8 mouse cellular contexts compared by ENCODE assay signal in the genomic region with DNA sequence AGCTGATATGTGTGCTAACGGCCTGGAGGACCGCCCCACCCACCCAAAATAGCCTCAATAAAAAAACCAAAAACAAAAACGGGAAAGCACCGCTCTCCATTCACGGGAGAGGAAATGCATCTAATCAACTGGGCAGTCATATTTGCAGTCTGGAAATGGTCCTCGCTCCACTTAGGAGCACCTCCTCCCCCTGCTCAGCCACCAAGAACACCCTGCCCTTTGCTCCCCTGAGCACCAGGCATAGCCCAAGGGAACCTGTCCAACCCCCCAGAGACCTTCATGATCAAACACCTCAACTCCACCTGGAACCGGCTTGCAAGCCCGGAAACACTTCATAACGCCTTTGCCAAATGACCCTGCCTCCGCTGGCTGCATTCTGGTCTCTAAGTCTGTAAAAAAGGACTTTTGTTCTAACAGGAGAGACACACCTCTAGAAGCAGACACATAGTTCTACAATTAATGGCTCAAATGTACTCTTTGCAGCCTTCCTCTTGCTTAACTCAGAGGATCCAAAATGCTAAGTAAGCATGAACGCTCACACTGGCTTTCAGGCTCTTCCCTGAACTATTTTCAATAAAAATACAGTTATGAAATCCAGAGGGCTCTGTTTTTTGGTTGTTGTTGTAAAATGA. TPM values are rescaled to one million over a fixed set of nuclear protein-coding genes. Genes with fewer than 3 reads are reported as not detected.
DNase-seq lines count a peak whose midpoint lies in the region; ATAC-seq and TF ChIP-seq lines count a peak whose summit lies in the region.

No protein-coding gene starts in this region.

- H3K4me2 ChIP-seq in embryonic facial prominence, embryonic 15.5 days (replicated peaks), result peak overlapping the region; percentile 87
- peak overlapping the region; percentile 65 for H3K4me2 ChIP-seq in hindbrain, embryonic 15.5 days
- H3K4me2 ChIP-seq in liver, embryonic 12.5 days, result peak overlapping the region; percentile 82

- no peaks in the 10 kb centered on the region for H3K27me3 ChIP-seq in embryonic facial prominence, embryonic 15.5 days
- H3K27me3 ChIP-seq in hindbrain, embryonic 15.5 days, result no peaks in the 10 kb centered on the region
- H3K27me3 ChIP-seq in liver, embryonic 12.5 days (replicated peaks), result 0 out of 2 replicates have a peak, but pooled peaks cover 4% of the 10 kb centered on the region

- no peak overlapping the region for H3K9ac ChIP-seq in embryonic facial prominence, embryonic 15.5 days
- H3K9ac ChIP-seq in hindbrain, embryonic 15.5 days, result no peak overlapping the region; the same call in 1 of the 2 replicates
- H3K9ac ChIP-seq in liver, embryonic 12.5 days, result peak overlapping the region; percentile 19; the same call in 1 of the 2 replicates

- H3K27ac ChIP-seq in embryonic facial prominence, embryonic 15.5 days (replicated peaks), result peak overlapping the region; percentile 71
- 0 out of 2 replicates have a peak overlapping the region, but pooled peaks have one; percentile 27 for H3K27ac ChIP-seq in hindbrain, embryonic 15.5 days (replicated peaks)
- peak overlapping the region; percentile 73 for H3K27ac ChIP-seq in liver, embryonic 12.5 days

- DNase-seq in lung, adult 2 months, result peak; percentile 20
- DNase-seq in lung, postnatal 10 days, result no peak
- peak; percentile 44 for DNase-seq in thymus, postnatal 25 days
- no peak for DNase-seq in ovary, postnatal 14 days (ENCODE audit: low spot score)
- no peak for DNase-seq in right cerebral cortex, adult 18-20 months

- no peak for ATAC-seq in embryonic facial prominence, embryonic 15.5 days (ENCODE audit: insufficient number of reproducible peaks, low FRiP score, low TSS enrichment, low read depth)
- ATAC-seq in hindbrain, embryonic 15.5 days (ENCODE audit: low FRiP score, low read depth), result no peak
- ATAC-seq in liver, embryonic 12.5 days, result no peak

- TF ChIP-seq POLR2A in lung, adult 2 months (IDR thresholded peaks at IDR 0.05; ENCODE audit: borderline replicate concordance, extremely low read depth, low read depth, low read length), result no peak

- H3K4me3 ChIP-seq in lung, adult 2 months (replicated peaks; ENCODE audit: extremely low read depth, low read depth, low read length), result no peak overlapping the region
- H3K4me3 ChIP-seq in embryonic facial prominence, embryonic 15.5 days (replicated peaks), result peak overlapping the region; percentile 87
- H3K4me3 ChIP-seq in hindbrain, embryonic 15.5 days, result peak overlapping the region; percentile 91
- H3K4me3 ChIP-seq in liver, embryonic 12.5 days, result peak overlapping the region; percentile 9; the same call in 1 of the 2 replicates

- H3K9me3 ChIP-seq in embryonic facial prominence, embryonic 15.5 days (replicated peaks), result no peaks in the 10 kb centered on the region
- no peaks in the 10 kb centered on the region for H3K9me3 ChIP-seq in hindbrain, embryonic 15.5 days
- no peaks in the 10 kb centered on the region for H3K9me3 ChIP-seq in liver, embryonic 12.5 days (replicated peaks)

- peaks cover 8% of the 10 kb centered on the region for H3K4me1 ChIP-seq in lung, adult 2 months (ENCODE audit: control insufficient read depth, insufficient read depth, low read length)
- peaks cover 33% of the 10 kb centered on the region for H3K4me1 ChIP-seq in embryonic facial prominence, embryonic 15.5 days
- H3K4me1 ChIP-seq in hindbrain, embryonic 15.5 days (replicated peaks), result peaks cover 30% of the 10 kb centered on the region
- H3K4me1 ChIP-seq in liver, embryonic 12.5 days, result peaks cover 55% of the 10 kb centered on the region

- H3K36me3 ChIP-seq in embryonic facial prominence, embryonic 15.5 days, result no peaks in the 10 kb centered on the region
- H3K36me3 ChIP-seq in hindbrain, embryonic 15.5 days, result no peaks in the 10 kb centered on the region
- H3K36me3 ChIP-seq in liver, embryonic 12.5 days, result peaks cover 4% of the 10 kb centered on the region

- WGBS in lung, adult 2 months, result 15% methylated on average over 11 of the region's 11 CpGs
- WGBS in embryonic facial prominence, embryonic 15.5 days, result 27% methylated on average over 11 of the region's 11 CpGs
- 59% methylated on average over 11 of the region's 11 CpGs for WGBS in hindbrain, embryonic 15.5 days
- WGBS in liver, embryonic 12.5 days (ENCODE audit: insufficient replicate concordance), result 22% methylated on average over 11 of the region's 11 CpGs

- no peak for TF ChIP-seq CTCF in lung, adult 2 months (IDR thresholded peaks at IDR 0.05; ENCODE audit: insufficient read depth, low read length)

RNA-seq across cellular contexts. Expression of a gene that starts 2.6 kb away (rescaled TPM):
- polyA plus RNA-seq in lung, adult 2 months (2012; rRNA removed), result 43.6 and 48.2 TPM in 2 replicates
- polyA plus RNA-seq in embryonic facial prominence, embryonic 15.5 days (2015; fragmentation: Nextera tagmentation; extraction: Ambion mirVana), result 89.2 and 97.6 TPM in 2 replicates
- polyA plus RNA-seq in hindbrain, embryonic 15.5 days (2015; fragmentation: Nextera tagmentation; extraction: Ambion mirVana), result 78.1 and 78.4 TPM in 2 replicates
- polyA plus RNA-seq in liver, embryonic 12.5 days (2016; fragmentation: Nextera tagmentation; extraction: Ambion mirVana), result 25.8 and 26.5 TPM in 2 replicates

Comparison
In these comparisons a context has a peak if more than half of its experiments do, and no peak if none do; other contexts are left out.
1. DNase-seq: peak in lung, adult 2 months (single experiment) and thymus, postnatal 25 days (single experiment); none in lung, postnatal 10 days (single experiment), ovary, postnatal 14 days (single experiment) and right cerebral cortex, adult 18-20 months (single experiment).
2. Peak in every context shown above with its lines, with median percentiles within 50 percentile points of each other: H3K27ac ChIP-seq and H3K4me2 ChIP-seq.